Mouse (Mus musculus): Measurements from ENCODE around the gene Map1lc3a. TPM values are rescaled to one million over a fixed set of nuclear protein-coding genes. Genes with fewer than 3 reads are reported as not detected.
A peak's percentile ranks its signal among the peaks of the same experiment; 100 is the strongest.

The Map1lc3a gene
- polyA plus RNA-seq, 1 experiment from 2014 or later: 161 TPM

DNA sequence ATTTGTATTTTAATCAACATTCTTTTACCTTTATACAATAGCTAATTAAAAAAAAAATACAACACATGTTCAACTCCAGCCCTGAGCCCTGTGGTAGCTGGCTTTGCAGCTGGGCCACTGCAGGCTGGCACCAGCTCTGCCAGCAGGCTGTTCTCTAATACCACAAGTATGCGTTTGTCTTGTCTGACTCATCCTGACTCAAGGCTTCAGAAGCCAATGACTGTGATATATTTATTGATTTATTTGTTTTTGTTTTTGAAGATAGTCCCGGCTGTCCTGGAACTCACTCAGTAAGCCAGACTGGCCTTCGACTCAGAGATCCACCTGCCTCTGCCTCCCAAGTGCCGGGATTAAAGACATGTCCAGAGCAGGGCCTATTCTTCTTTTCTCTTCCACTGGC is 17.8 kb downstream of the Map1lc3a start:
- no peaks in the 10 kb centered on the region for H3K4me1 ChIP-seq (replicated peaks; ENCODE audit: control insufficient read depth, insufficient read depth, low read length)
- no peak overlapping the region for H3K27ac ChIP-seq (ENCODE audit: low read depth, low read length)
- no peak overlapping the region for H3K9ac ChIP-seq (ENCODE audit: low read depth, low read length)
- H3K4me2 ChIP-seq (replicated peaks; ENCODE audit: low read depth, low read length): no peak overlapping the region
- no peaks in the 10 kb centered on the region for H3K9me3 ChIP-seq (ENCODE audit: control insufficient read depth, low read length)
- 95% methylated on average over 4 of the region's 4 CpGs for WGBS
- H3K4me3 ChIP-seq (ENCODE audit: low read depth, low read length): no peak overlapping the region
- no peak for DNase-seq (ENCODE audit: low spot score)
- H3K36me3 ChIP-seq (ENCODE audit: control insufficient read depth, insufficient read depth, low read length): peaks cover 6% of the 10 kb centered on the region; the same call in 1 of the 2 replicates
- H3K27me3 ChIP-seq (ENCODE audit: control insufficient read depth, insufficient read depth, low read length): no peaks in the 10 kb centered on the region
- no peak for ATAC-seq (ENCODE audit: low FRiP score)

DNA sequence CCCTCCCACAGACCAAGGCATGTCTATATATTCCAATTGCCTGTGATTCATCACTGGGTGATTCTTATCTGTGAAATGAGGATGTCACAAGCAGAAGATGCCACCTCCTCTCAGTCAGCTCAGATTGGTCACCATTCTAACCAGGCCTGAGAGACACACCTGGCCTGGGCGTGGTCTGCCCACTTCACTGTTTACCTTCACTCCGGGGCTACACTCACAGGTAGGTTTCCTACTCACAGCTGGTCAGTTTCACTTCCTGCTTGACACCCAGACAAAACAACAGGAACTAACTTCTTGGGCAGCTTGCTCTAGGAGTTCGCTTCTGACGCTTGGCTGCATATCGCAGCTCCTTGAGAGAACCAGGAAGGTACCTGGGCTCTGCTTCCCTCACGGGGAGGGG is 19.4 kb downstream of the Map1lc3a start:
- no peaks in the 10 kb centered on the region for H3K4me1 ChIP-seq (replicated peaks; ENCODE audit: control insufficient read depth, insufficient read depth, low read length)
- no peaks in the 10 kb centered on the region for H3K27me3 ChIP-seq (ENCODE audit: control insufficient read depth, insufficient read depth, low read length)
- ATAC-seq (ENCODE audit: low FRiP score): no peak
- H3K27ac ChIP-seq (ENCODE audit: low read depth, low read length): no peak overlapping the region
- peaks cover 6% of the 10 kb centered on the region; the same call in 1 of the 2 replicates for H3K36me3 ChIP-seq (ENCODE audit: control insufficient read depth, insufficient read depth, low read length)
- 97% methylated on average over 6 of the region's 6 CpGs for WGBS
- H3K9me3 ChIP-seq (ENCODE audit: control insufficient read depth, low read length): no peaks in the 10 kb centered on the region
- H3K4me3 ChIP-seq (ENCODE audit: low read depth, low read length): no peak overlapping the region
- no peak overlapping the region for H3K4me2 ChIP-seq (replicated peaks; ENCODE audit: low read depth, low read length)
- no peak overlapping the region for H3K9ac ChIP-seq (ENCODE audit: low read depth, low read length)
- no peak for DNase-seq (ENCODE audit: low spot score)

DNA sequence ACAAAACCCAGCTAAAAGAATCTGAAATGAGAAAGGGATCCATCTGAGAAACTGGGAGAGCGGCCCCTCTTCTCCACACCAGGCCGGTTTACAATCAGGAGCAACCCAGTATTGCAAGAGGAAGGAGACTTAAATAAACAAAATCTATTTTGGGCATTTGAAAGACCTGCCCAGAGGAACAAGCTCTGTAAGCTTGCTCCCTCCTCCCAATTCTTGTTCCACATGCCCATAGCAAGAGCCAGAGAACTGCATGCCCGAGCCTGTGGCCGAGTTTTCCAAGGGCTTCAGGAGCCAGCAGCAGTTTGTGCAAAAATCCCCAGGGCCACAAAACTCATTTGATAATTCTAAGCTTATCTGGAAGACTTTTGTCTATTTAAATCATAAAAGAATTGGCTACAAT is 23.5 kb downstream of the Map1lc3a start:
- Histone ChIP-seq H3K9ac (ENCODE audit: low read depth, low read length) (no peak overlapping the region), H3K36me3 (ENCODE audit: control insufficient read depth, insufficient read depth, low read length) (peaks cover 6% of the 10 kb centered on the region; the same call in 1 of the 2 replicates), H3K27me3 (ENCODE audit: control insufficient read depth, insufficient read depth, low read length) (no peaks in the 10 kb centered on the region), H3K4me1 (replicated peaks; ENCODE audit: control insufficient read depth, insufficient read depth, low read length) (no peaks in the 10 kb centered on the region), H3K9me3 (ENCODE audit: control insufficient read depth, low read length) (no peaks in the 10 kb centered on the region), H3K27ac (ENCODE audit: low read depth, low read length) (no peak overlapping the region), H3K4me2 (replicated peaks; ENCODE audit: low read depth, low read length) (no peak overlapping the region), H3K4me3 (ENCODE audit: low read depth, low read length) (no peak overlapping the region)
- 89% methylated on average over 4 of the region's 4 CpGs for WGBS
- DNase-seq (ENCODE audit: low spot score) (no peak), ATAC-seq (ENCODE audit: low FRiP score) (no peak)

DNA sequence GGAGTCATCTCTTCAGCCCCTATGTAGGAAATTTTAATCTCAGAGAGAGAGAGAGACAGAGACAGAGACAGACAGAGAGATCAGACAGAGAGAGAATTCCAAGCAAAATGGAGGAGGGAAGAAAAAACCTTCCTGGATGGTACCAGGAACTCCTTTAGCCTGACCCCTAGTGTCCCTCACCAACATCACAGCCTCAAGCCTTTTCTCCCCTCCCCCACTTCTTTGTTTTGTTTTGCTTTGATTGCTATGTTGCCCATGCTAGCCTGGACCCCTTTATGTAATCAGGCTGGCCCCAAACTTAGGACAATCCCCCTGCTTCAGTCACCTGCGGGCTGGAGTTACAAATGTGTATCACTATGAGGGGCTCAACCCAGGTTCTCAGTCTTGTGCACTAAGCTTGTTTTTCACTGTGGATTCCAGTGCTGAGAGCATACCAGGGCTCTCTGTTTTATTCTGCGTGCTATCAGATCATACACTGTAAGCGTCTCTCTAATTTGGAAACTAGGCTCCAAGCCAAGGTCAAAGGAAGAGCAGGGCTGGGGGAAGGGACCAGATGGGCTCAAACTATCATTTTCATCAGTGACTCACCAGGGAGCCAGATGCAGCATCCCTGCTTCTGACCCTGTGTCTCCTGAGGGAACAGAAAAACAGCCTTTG is 33.0 kb downstream of the Map1lc3a start:
- WGBS: 53% methylated on average over 3 of the region's 3 CpGs
- H3K27ac ChIP-seq (ENCODE audit: low read depth, low read length): peak overlapping the region; percentile 67
- no peaks in the 10 kb centered on the region for H3K9me3 ChIP-seq (ENCODE audit: control insufficient read depth, low read length)
- no peaks in the 10 kb centered on the region for H3K4me1 ChIP-seq (replicated peaks; ENCODE audit: control insufficient read depth, insufficient read depth, low read length)
- no peak overlapping the region for H3K4me3 ChIP-seq (ENCODE audit: low read depth, low read length)
- DNase-seq (ENCODE audit: low spot score) (peak; percentile 67), ATAC-seq (ENCODE audit: low FRiP score) (no peak)
- H3K9ac ChIP-seq (ENCODE audit: low read depth, low read length): no peak overlapping the region
- H3K27me3 ChIP-seq (ENCODE audit: control insufficient read depth, insufficient read depth, low read length): no peaks in the 10 kb centered on the region
- no peaks in the 10 kb centered on the region for H3K36me3 ChIP-seq (ENCODE audit: control insufficient read depth, insufficient read depth, low read length)
- no peak overlapping the region for H3K4me2 ChIP-seq (replicated peaks; ENCODE audit: low read depth, low read length)

DNA sequence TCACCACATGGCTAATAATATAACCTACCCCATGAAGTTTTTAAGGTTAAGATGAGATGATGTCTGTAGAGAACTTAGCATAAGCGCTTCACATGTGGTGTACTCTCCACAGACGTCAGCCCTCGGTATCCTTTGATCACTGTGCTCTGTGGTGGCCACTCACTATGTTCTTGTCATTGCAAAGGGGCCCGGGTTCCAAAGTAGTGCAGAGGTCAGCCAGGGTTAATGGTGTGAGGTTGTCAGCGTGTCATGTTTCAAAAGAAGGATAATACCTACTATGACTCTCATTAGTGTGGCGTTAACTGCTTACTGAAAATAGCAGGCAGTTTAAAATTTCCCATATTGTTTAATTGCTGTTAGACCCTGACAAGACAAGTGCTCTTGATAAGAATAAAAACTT is 37.6 kb downstream of the Map1lc3a start:
- no peaks in the 10 kb centered on the region for H3K4me1 ChIP-seq (replicated peaks; ENCODE audit: control insufficient read depth, insufficient read depth, low read length)
- no peaks in the 10 kb centered on the region for H3K9me3 ChIP-seq (ENCODE audit: control insufficient read depth, low read length)
- no peaks in the 10 kb centered on the region for H3K36me3 ChIP-seq (ENCODE audit: control insufficient read depth, insufficient read depth, low read length)
- ATAC-seq (ENCODE audit: low FRiP score): no peak
- H3K27me3 ChIP-seq (ENCODE audit: control insufficient read depth, insufficient read depth, low read length): no peaks in the 10 kb centered on the region
- no peak overlapping the region for H3K9ac ChIP-seq (ENCODE audit: low read depth, low read length)
- DNase-seq (ENCODE audit: low spot score): peak; percentile 17
- H3K4me3 ChIP-seq (ENCODE audit: low read depth, low read length): no peak overlapping the region
- WGBS: 48% methylated on average over 6 of the region's 6 CpGs
- H3K4me2 ChIP-seq (replicated peaks; ENCODE audit: low read depth, low read length): no peak overlapping the region
- no peak overlapping the region for H3K27ac ChIP-seq (ENCODE audit: low read depth, low read length)

DNA sequence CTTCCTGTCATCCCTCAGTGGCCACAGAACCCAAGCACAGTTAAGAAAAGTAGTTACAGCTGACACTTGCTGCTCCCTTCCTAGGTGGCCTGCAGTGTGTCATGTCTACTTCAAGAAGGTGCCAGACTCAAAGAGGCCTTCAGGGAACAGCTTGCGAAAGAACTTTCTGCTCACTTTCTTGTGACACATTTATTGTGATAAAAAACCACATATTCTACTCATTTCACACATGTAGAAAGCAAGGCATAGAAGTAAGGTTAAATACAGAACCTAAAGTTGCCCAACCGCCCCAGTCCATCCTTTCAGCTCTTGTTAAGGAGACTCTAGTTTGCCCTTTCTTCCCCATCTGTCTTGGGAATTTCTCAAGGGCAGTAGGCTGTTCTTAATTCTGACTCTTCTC is 42.5 kb downstream of the Map1lc3a start:
- Histone ChIP-seq H3K36me3 (ENCODE audit: control insufficient read depth, insufficient read depth, low read length) (no peaks in the 10 kb centered on the region), H3K4me3 (ENCODE audit: low read depth, low read length) (no peak overlapping the region), H3K27ac (ENCODE audit: low read depth, low read length) (no peak overlapping the region), H3K9ac (ENCODE audit: low read depth, low read length) (no peak overlapping the region), H3K4me1 (replicated peaks; ENCODE audit: control insufficient read depth, insufficient read depth, low read length) (no peaks in the 10 kb centered on the region), H3K9me3 (ENCODE audit: control insufficient read depth, low read length) (no peaks in the 10 kb centered on the region), H3K4me2 (replicated peaks; ENCODE audit: low read depth, low read length) (no peak overlapping the region), H3K27me3 (ENCODE audit: control insufficient read depth, insufficient read depth, low read length) (no peaks in the 10 kb centered on the region)
- 93% methylated on average over 2 of the region's 2 CpGs for WGBS
- DNase-seq (ENCODE audit: low spot score) (no peak), ATAC-seq (ENCODE audit: low FRiP score) (no peak)

DNA sequence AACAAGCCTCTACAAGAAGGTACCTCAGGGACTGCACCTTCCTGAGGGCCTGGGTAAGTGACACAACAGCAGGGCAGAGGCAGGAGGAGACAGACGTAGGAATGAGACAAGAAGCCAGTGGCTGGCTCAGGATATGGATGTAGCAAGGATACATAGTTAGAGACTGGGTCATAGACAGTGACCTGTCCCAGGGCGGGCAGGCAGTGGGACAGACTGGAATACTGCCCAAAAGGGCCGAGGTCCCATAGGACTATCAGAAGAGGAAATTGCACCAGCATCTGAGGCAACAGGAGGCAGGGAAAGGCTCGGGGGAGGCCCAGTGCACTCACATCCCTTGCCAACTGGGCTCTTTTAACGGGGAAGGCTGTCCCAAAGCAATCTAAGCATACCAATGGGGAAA is 44.5 kb downstream of the Map1lc3a start:
- H3K27ac ChIP-seq (ENCODE audit: low read depth, low read length): no peak overlapping the region
- H3K9ac ChIP-seq (ENCODE audit: low read depth, low read length): no peak overlapping the region
- no peaks in the 10 kb centered on the region for H3K27me3 ChIP-seq (ENCODE audit: control insufficient read depth, insufficient read depth, low read length)
- no peak for ATAC-seq (ENCODE audit: low FRiP score)
- H3K4me3 ChIP-seq (ENCODE audit: low read depth, low read length): no peak overlapping the region
- H3K4me1 ChIP-seq (replicated peaks; ENCODE audit: control insufficient read depth, insufficient read depth, low read length): no peaks in the 10 kb centered on the region
- WGBS: 73% methylated on average over 5 of the region's 5 CpGs
- no peaks in the 10 kb centered on the region for H3K36me3 ChIP-seq (ENCODE audit: control insufficient read depth, insufficient read depth, low read length)
- no peaks in the 10 kb centered on the region for H3K9me3 ChIP-seq (ENCODE audit: control insufficient read depth, low read length)
- DNase-seq (ENCODE audit: low spot score): no peak
- no peak overlapping the region for H3K4me2 ChIP-seq (replicated peaks; ENCODE audit: low read depth, low read length)

DNA sequence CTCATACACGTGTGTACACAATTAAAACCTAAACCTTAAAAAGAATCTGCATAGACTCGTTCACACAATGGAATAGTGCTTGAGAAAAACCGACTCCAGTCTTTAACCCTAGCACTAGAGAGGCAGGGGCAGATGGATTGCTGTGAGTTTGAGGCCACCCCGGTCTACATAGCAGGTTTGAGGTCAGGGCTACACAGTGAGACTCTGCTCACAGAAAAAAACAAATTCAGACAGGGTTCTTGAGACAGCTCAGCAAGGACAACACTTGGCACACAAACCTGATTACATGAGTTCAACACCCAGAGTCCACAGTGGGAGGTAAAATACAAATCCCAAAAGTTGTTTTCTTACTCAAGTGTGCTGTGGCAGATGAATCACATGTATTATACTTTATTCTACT is 49.9 kb downstream of the Map1lc3a start:
- H3K27me3 ChIP-seq (ENCODE audit: control insufficient read depth, insufficient read depth, low read length): no peaks in the 10 kb centered on the region
- no peaks in the 10 kb centered on the region for H3K9me3 ChIP-seq (ENCODE audit: control insufficient read depth, low read length)
- H3K36me3 ChIP-seq (ENCODE audit: control insufficient read depth, insufficient read depth, low read length): peaks cover 5% of the 10 kb centered on the region; the same call in 1 of the 2 replicates
- H3K9ac ChIP-seq (ENCODE audit: low read depth, low read length): no peak overlapping the region
- ATAC-seq (ENCODE audit: low FRiP score): no peak
- DNase-seq (ENCODE audit: low spot score): no peak
- WGBS: 89% methylated on average over 4 of the region's 4 CpGs
- no peaks in the 10 kb centered on the region for H3K4me1 ChIP-seq (replicated peaks; ENCODE audit: control insufficient read depth, insufficient read depth, low read length)
- no peak overlapping the region for H3K4me3 ChIP-seq (ENCODE audit: low read depth, low read length)
- no peak overlapping the region for H3K4me2 ChIP-seq (replicated peaks; ENCODE audit: low read depth, low read length)
- no peak overlapping the region for H3K27ac ChIP-seq (ENCODE audit: low read depth, low read length)
